Mouse (Mus musculus): ENCODE results near the gene Sptssa.

- TF ChIP-seq CTCF (IDR thresholded peaks at IDR 0.05; ENCODE audit: extremely low read depth, insufficient read depth, insufficient read length, insufficient replicate concordance), result no peak
- no peak for TF ChIP-seq POLR2A (IDR thresholded peaks at IDR 0.05; ENCODE audit: low read depth, low read length)
Observed at GRCm38 (mm10) chr12:54654741-54655140, 1.6 kb downstream of the Sptssa start.

All from spleen, adult 2 months (tissue).